Mouse (Mus musculus) gastrocnemius, postnatal 25 days (tissue): ENCODE results near the gene Ncoa7. TPM values are rescaled to one million over a fixed set of nuclear protein-coding genes. Genes with fewer than 3 reads are reported as not detected.

Experiments
- total RNA-seq, 2 experiments: library from RNA; stranded (reverse); gene quantifications; 1 replicate in 1 of 2; 2 replicates in 1 of 2; pipeline ENCODE4 v1.2.3; 2021

Gene Ncoa7
- total RNA-seq, 2 experiments from 2014 or later, result 2.1 to 3.0 TPM

Other genes starting within 250 kb of the Ncoa7 start
- gene Trmt11, start 202.6 kb downstream of the Ncoa7 start, total RNA-seq, result 1 to 10 TPM; 3.7 to 4.1 TPM
- gene Hint3, start 173.7 kb downstream of the Ncoa7 start, total RNA-seq, result 10 to 100 TPM; 46.9 to 54.1 TPM
- gene Hey2, start 39.5 kb upstream of the Ncoa7 start, total RNA-seq, result 1 to 10 TPM in 1 of 2 experiments, under 1 TPM in 1; 0.59 to 1.0 TPM